Mouse (Mus musculus): ENCODE results near the gene Gm20695. TPM values are rescaled to one million over a fixed set of nuclear protein-coding genes. Genes with fewer than 3 reads are reported as not detected.

Gm20695 gene
- polyA plus RNA-seq, 1 experiment: not detected

DNA sequence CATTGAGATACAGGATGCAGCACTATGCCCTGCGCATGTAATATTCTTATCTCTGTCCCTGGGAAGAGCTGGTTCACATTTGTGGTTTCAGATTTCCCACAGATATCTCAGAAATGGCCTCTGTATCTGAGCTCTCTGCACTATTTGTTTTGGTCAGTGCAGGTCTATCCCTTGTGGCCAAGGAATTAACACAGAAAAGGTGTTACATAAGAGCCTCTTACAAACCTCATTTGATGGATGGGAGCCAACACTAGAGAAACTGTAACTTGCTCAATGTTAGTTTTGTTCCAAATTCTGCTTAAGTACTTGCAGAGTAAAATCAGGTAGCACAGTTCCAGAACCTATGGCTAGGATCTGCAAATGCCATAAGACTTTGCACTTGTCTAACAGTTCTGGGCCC is 49.6 kb downstream of the Gm20695 start:
- 52% methylated on average over 1 of the region's 1 CpGs for WGBS
- no peak overlapping the region for H3K4me3 ChIP-seq (replicated peaks; ENCODE audit: control insufficient read depth, low read depth, low read length)
- H3K4me1 ChIP-seq (ENCODE audit: control insufficient read depth, insufficient read depth, low read length): peaks cover 2% of the 10 kb centered on the region; the same call in 1 of the 2 replicates
- no peak overlapping the region for H3K27ac ChIP-seq (ENCODE audit: control insufficient read depth, insufficient read depth, low read depth, low read length, poor library complexity)
- TF ChIP-seq POLR2A (IDR thresholded peaks at IDR 0.05; ENCODE audit: borderline replicate concordance, control insufficient read depth, low read depth, low read length): no peak
- no peak for TF ChIP-seq CTCF (IDR thresholded peaks at IDR 0.05; ENCODE audit: control insufficient read depth, insufficient read depth, low read length)

DNA sequence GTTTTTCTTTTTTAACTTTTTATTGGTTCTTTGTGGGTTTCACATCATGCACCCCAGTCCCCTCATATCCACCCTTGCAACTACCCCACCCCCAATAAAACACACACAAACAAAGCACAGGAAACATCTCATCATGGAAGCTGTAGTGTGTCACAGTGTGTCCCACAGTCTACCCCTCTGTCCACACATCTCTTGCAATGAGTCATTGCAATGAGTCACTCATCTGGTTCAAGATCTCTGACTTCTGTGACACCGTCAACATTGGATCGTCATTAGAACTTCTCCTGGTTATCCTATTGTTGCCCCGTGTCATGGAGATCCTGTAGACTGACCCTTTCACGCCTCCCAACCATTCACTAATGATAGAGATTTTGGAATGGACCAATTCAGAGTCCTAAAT is 50.3 kb downstream of the Gm20695 start:
- Histone ChIP-seq H3K4me3 (replicated peaks; ENCODE audit: control insufficient read depth, low read depth, low read length) (no peak overlapping the region), H3K27ac (ENCODE audit: control insufficient read depth, insufficient read depth, low read depth, low read length, poor library complexity) (no peak overlapping the region), H3K4me1 (ENCODE audit: control insufficient read depth, insufficient read depth, low read length) (0 out of 2 replicates have a peak, but pooled peaks cover 1% of the 10 kb centered on the region)
- WGBS: 78% methylated on average over 4 of the region's 4 CpGs
- TF ChIP-seq CTCF (IDR thresholded peaks at IDR 0.05; ENCODE audit: control insufficient read depth, insufficient read depth, low read length): no peak
- TF ChIP-seq POLR2A (IDR thresholded peaks at IDR 0.05; ENCODE audit: borderline replicate concordance, control insufficient read depth, low read depth, low read length): no peak

DNA sequence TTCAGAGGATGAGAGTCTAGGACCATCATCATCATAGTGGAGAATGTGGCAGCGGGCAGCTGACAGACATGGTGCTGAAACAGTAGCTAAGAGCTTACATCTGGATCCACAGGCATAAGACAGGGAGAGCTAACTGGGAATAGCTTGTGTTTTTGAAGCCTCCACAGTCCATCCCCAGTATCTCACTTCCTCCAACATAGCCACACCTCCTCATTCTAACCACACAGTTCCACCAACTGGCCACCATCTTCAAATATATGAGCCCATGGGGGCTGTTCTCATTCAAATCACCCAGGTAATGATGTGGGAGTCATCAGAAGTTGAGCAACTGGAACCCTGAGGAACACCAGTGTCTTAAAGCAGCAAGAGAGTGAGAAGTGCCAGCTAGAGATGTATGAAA is 66.7 kb downstream of the Gm20695 start:
- WGBS: 81% methylated on average over 1 of the region's 1 CpGs
- Histone ChIP-seq H3K4me1 (ENCODE audit: control insufficient read depth, insufficient read depth, low read length) (no peaks in the 10 kb centered on the region), H3K27ac (ENCODE audit: control insufficient read depth, insufficient read depth, low read depth, low read length, poor library complexity) (no peak overlapping the region), H3K4me3 (replicated peaks; ENCODE audit: control insufficient read depth, low read depth, low read length) (no peak overlapping the region)
- TF ChIP-seq CTCF (IDR thresholded peaks at IDR 0.05; ENCODE audit: control insufficient read depth, insufficient read depth, low read length) (no peak), POLR2A (IDR thresholded peaks at IDR 0.05; ENCODE audit: borderline replicate concordance, control insufficient read depth, low read depth, low read length) (no peak)

DNA sequence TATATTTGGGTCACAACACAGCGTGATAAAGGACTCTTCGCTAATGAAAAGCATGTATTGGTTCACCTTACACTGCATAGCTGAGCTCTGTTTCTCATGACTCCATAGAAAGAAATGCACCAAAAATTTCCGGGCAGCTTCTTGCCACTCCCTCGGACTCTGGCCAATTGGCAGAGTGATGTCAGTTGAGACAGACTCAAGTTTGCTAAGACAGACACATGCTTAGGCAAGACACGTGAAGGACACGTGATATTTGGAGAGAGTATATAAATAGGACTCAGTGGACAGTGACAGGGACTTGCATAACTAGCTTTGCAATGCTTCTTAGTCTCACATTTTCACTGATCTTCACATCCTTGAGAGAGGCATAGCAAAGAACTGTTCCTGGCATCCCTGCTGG is 71.9 kb downstream of the Gm20695 start:
- H3K4me3 ChIP-seq (replicated peaks; ENCODE audit: control insufficient read depth, low read depth, low read length): no peak overlapping the region
- 74% methylated on average over 6 of the region's 6 CpGs for WGBS
- H3K27ac ChIP-seq (ENCODE audit: control insufficient read depth, insufficient read depth, low read depth, low read length, poor library complexity): no peak overlapping the region
- TF ChIP-seq CTCF (IDR thresholded peaks at IDR 0.05; ENCODE audit: control insufficient read depth, insufficient read depth, low read length): no peak
- H3K4me1 ChIP-seq (ENCODE audit: control insufficient read depth, insufficient read depth, low read length): no peaks in the 10 kb centered on the region

DNA sequence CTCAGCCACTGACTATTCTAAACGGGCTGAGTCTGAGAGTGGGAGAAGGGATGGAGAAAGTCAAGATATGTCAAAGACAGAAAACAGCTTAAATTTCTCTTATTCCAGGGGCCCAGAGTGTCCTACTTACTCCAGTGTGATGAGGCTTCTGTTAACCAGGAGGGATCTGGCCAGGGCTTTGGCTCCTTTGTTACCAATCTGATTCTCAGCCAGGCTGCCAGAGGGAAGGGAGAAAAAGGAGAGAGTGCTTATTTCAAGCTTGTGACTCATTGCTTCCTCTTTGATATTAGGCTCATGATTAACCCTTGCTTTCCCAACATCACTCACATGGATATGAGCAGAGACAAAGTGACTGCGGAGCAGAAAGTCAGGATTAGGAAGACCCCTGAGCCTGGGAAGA is 74.8 kb downstream of the Gm20695 start:
- no peaks in the 10 kb centered on the region for H3K4me1 ChIP-seq (ENCODE audit: control insufficient read depth, insufficient read depth, low read length)
- no peak overlapping the region for H3K4me3 ChIP-seq (replicated peaks; ENCODE audit: control insufficient read depth, low read depth, low read length)
- no peak overlapping the region for H3K27ac ChIP-seq (ENCODE audit: control insufficient read depth, insufficient read depth, low read depth, low read length, poor library complexity)
- no peak for TF ChIP-seq CTCF (IDR thresholded peaks at IDR 0.05; ENCODE audit: control insufficient read depth, insufficient read depth, low read length)
- 60% methylated on average over 2 of the region's 2 CpGs for WGBS

DNA sequence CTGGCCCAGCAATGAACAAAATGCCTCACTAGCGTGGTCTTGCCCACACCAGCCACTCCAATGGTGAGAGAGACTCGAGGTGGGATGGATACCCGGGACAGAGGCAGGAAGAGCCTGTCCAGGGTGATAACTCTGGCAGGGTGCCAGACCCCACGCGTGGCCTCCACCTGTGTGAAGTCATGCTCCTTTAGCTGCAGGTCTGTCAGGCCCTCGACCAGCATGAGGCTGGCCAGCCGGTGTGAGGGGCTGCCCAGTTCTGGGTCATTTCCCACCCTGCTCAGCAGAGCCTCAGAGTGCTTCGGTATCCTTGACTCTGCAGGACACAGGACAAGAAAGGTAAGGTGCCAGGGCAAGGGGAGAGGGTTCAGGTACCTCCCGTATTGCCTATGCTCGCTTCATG is 80.5 kb downstream of the Gm20695 start:
- Histone ChIP-seq H3K27ac (ENCODE audit: control insufficient read depth, insufficient read depth, low read depth, low read length, poor library complexity) (no peak overlapping the region), H3K4me1 (ENCODE audit: control insufficient read depth, insufficient read depth, low read length) (no peaks in the 10 kb centered on the region), H3K4me3 (replicated peaks; ENCODE audit: control insufficient read depth, low read depth, low read length) (no peak overlapping the region)
- 75% methylated on average over 10 of the region's 10 CpGs for WGBS
- TF ChIP-seq POLR2A (IDR thresholded peaks at IDR 0.05; ENCODE audit: borderline replicate concordance, control insufficient read depth, low read depth, low read length) (no peak), CTCF (IDR thresholded peaks at IDR 0.05; ENCODE audit: control insufficient read depth, insufficient read depth, low read length) (no peak)

DNA sequence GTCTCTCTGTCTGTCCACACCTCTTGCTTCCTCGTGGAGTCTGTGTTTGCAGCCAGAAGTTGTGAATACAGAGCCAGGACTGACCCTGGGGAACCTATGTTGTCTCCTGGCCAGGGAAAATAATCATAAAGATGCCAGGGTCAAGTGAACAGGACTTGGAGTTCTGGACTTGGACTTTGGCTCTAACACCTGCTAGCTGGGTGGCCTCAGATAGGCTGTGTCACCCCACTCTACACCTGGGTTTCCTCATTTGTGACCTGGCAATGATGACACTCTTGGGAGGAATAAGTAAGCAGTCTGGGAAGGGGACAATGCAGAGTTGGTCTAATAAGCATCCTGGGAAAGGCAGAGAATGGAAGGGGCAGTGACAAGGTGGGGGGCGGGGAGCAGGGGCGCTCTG is 81.1 kb downstream of the Gm20695 start:
- H3K27ac ChIP-seq (ENCODE audit: control insufficient read depth, insufficient read depth, low read depth, low read length, poor library complexity): no peak overlapping the region
- TF ChIP-seq CTCF (IDR thresholded peaks at IDR 0.05; ENCODE audit: control insufficient read depth, insufficient read depth, low read length) (no peak), POLR2A (IDR thresholded peaks at IDR 0.05; ENCODE audit: borderline replicate concordance, control insufficient read depth, low read depth, low read length) (no peak)
- H3K4me1 ChIP-seq (ENCODE audit: control insufficient read depth, insufficient read depth, low read length): no peaks in the 10 kb centered on the region
- H3K4me3 ChIP-seq (replicated peaks; ENCODE audit: control insufficient read depth, low read depth, low read length): no peak overlapping the region
- WGBS: 86% methylated on average over 3 of the region's 3 CpGs

Other genes with a start within 250 kb of the Gm20695 start
- 2.2 and 11.8 TPM in 2 replicates for gene Mefv, start 166.6 kb upstream of the Gm20695 start, polyA plus RNA-seq (2011; ENCODE audit: insufficient read depth, insufficient read length, low replicate concordance, missing spikeins)
- 11.9 and 14.8 TPM in 2 replicates for gene Zfp263, start 140.6 kb upstream of the Gm20695 start, polyA plus RNA-seq (2011; ENCODE audit: insufficient read depth, insufficient read length, low replicate concordance, missing spikeins)
- not detected in 2 replicates for gene Olfr15, start 53.8 kb upstream of the Gm20695 start, polyA plus RNA-seq (2011; ENCODE audit: insufficient read depth, insufficient read length, low replicate concordance, missing spikeins)
- gene Zfp174, start 37.4 kb upstream of the Gm20695 start, polyA plus RNA-seq (2011; ENCODE audit: insufficient read depth, insufficient read length, low replicate concordance, missing spikeins): 0.42 and 0.70 TPM in 2 replicates
- 14.0 and 42.4 TPM in 2 replicates for gene Naa60, start 12.3 kb upstream of the Gm20695 start, polyA plus RNA-seq (2011; ENCODE audit: insufficient read depth, insufficient read length, low replicate concordance, missing spikeins)
- 4.8 and 19.2 TPM in 2 replicates for gene Zfp597, start 87 bp upstream of the Gm20695 start, polyA plus RNA-seq (2011; ENCODE audit: insufficient read depth, insufficient read length, low replicate concordance, missing spikeins)
- 4.3 and 8.0 TPM in 2 replicates for gene 1700037C18Rik, start 24.0 kb downstream of the Gm20695 start, polyA plus RNA-seq (2011; ENCODE audit: insufficient read depth, insufficient read length, low replicate concordance, missing spikeins)
- 5.5 and 12.5 TPM in 2 replicates for gene Cluap1, start 24.2 kb downstream of the Gm20695 start, polyA plus RNA-seq (2011; ENCODE audit: insufficient read depth, insufficient read length, low replicate concordance, missing spikeins)
- 2.9 and 3.0 TPM in 2 replicates for gene Nlrc3, start 92.0 kb downstream of the Gm20695 start, polyA plus RNA-seq (2011; ENCODE audit: insufficient read depth, insufficient read length, low replicate concordance, missing spikeins)
- gene Slx4, start 119.1 kb downstream of the Gm20695 start, polyA plus RNA-seq (2011; ENCODE audit: insufficient read depth, insufficient read length, low replicate concordance, missing spikeins): 9.5 and 14.5 TPM in 2 replicates
- gene Dnase1, start 152.3 kb downstream of the Gm20695 start, polyA plus RNA-seq (2011; ENCODE audit: insufficient read depth, insufficient read length, low replicate concordance, missing spikeins): 1.2 TPM in 1 of 2 replicates, not detected in the other
- gene Trap1, start 193.2 kb downstream of the Gm20695 start, polyA plus RNA-seq (2011; ENCODE audit: insufficient read depth, insufficient read length, low replicate concordance, missing spikeins): 21.3 and 47.1 TPM in 2 replicates